Mouse (Mus musculus) brain, adult 2 months (tissue): Measurements from ENCODE around the gene Kdm4d.
"Not testable (repeated sequence)": the region's sequence is repeated elsewhere in the genome, so short reads cannot be mapped to it uniquely, and the experiment has no call there.

Source experiments
- DNase-seq: peaks from one replicate; pipeline ENCODE4 v3.0.0; 2011; ENCODE audit warnings: low read depth, low spot score

Kdm4d gene

DNA sequence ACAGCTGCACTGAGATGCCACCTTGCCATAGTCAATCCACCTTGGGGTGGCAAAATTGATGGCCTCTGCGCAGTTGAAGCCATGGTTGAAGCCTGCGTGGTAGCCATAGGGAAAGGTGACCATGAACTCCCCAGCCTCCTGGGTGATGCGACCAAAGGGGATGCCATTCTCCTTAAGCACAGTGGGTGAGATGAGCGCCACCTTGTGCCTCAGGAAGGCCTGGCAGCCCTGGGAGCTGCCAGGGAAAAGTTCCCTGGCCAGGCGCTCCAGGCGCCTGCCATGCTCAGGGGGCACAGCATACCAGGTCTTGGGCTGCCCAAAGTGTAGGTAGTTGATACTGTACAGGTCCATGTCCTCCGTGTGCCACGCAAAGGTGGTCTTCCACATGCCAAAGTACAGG, 49.2 kb downstream of the Kdm4d start:
- peak; percentile 14 for DNase-seq

DNA sequence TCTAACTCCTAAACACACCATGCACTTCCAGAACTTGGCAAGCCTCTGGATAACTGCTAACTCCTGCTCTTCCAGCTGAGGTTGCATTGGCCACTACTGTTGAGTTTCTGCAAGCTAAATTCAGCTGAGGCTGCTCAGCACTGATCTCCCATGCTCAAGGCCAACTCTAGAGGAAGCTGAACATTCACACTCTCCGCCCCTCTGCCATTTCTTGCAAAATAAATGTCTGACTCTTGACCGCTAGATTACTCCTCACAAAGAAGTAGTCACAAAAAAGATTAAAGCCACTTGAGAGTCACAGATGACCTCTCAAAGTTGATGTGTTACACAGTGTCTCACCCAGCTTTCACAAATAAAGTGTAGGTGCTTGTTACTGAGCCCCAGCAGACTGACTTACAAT, 53.2 kb downstream of the Kdm4d start:
- DNase-seq = not testable (repeated sequence)

DNA sequence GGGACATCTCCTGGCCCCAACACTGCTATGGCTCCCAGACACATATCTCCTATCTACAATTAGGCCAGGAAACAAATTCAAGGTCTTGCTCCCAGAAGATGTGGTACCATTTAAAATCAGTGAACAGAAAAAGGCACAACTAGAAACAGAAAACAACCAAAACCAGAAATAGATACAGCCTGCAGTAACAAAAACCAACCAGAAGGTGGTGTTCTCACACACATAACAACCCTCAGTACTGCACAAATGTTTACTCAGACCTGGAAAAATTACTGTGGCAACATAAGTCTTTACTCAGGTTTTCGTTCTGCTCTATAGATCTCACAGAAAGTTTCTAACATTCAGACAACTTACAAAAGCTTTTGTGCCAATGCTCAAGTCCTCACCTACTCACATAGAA, 59.9 kb downstream of the Kdm4d start:
- peak; percentile 2 for DNase-seq

DNA sequence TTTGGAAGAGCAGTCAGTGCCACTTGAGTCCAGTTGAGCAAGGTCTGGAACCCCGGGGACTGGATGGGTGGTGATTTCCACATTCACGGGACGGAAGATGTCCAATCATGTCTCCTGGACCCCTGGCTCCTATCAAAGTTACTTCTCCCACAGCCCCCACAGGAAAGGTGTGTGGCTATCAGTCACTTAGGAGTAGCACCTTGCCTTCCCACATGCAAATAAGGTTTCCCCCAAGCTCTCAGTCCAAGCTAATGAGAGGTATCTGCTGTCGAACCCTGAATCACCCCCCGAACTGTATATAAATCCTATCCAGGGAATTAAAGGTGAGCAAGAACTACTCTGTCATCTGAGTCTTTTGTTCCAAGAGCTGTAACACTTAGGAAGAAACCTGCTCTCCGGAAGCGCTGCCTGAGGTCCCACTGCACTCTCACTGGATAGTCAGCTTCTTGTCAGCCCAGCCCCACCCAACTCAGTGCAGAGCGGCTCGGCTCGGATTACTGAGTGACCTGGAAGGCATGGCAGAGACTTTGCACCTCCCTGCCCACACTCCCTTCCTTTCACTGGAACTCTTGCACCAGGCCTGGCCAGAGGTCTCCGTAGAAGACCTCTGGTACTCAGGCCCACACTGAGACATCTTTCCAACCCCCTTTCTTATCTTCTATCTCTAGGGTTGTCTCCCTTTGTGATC, 66.9 kb downstream of the Kdm4d start:
- DNase-seq = no peak
